Mouse (Mus musculus) ES-E14 (cell line): ENCODE measurements around the gene Sos2. TPM values are rescaled to one million over a fixed set of nuclear protein-coding genes. Genes with fewer than 3 reads are reported as not detected.
"Not testable (repeated sequence)": the region's sequence is repeated elsewhere in the genome, so short reads cannot be mapped to it uniquely, and the experiment has no call there.

Experiments
- DNase-seq: peaks from one replicate; pipeline ENCODE4 v3.0.0-alpha.2; 2013; ENCODE audit warnings: low read depth, low spot score
- H3K27ac ChIP-seq: 2 replicates; pipeline ENCODE4 v1.5.1; 2012; ENCODE audit warnings: low read depth, mild to moderate bottlenecking, low read length, moderate library complexity, mixed read lengths; ENCODE audit not compliant: poor library complexity, insufficient read depth, severe bottlenecking
- H3K36me3 ChIP-seq: 2 replicates; pipeline ENCODE4 v1.6.1; 2012; ENCODE audit warnings: mild to moderate bottlenecking, low read length, moderate library complexity, mixed read lengths; ENCODE audit not compliant: control insufficient read depth, poor library complexity, insufficient read depth, severe bottlenecking
- H3K4me1 ChIP-seq, 2 experiments: fragments of 150-350 bp in 1 of 2; sonication (generic) in 1 of 2; 2 replicates each; pipeline ENCODE4 v1.6.1; 2012; ENCODE audit warnings: low read length in 2 of 2, mild to moderate bottlenecking in 1 of 2, mixed read lengths in 1 of 2; ENCODE audit not compliant: control insufficient read depth in 2 of 2, insufficient read depth in 2 of 2, poor library complexity in 1 of 2
- H3K4me3 ChIP-seq, 2 experiments: fragments of 150-350 bp in 1 of 2; sonication (generic) in 1 of 2; 2 replicates each; pipeline ENCODE4 v1.5.1; 2012; ENCODE audit warnings: low read length in 2 of 2, low read depth in 1 of 2, mild to moderate bottlenecking in 1 of 2, mixed read lengths in 1 of 2; ENCODE audit not compliant: insufficient read depth in 1 of 2, poor library complexity in 1 of 2, severe bottlenecking in 1 of 2
- H3K9ac ChIP-seq: 2 replicates; pipeline ENCODE4 v1.6.1; 2012; ENCODE audit warnings: low read depth, mild to moderate bottlenecking, low read length, mixed read lengths; ENCODE audit not compliant: poor library complexity, insufficient read depth, severe bottlenecking
- H3K9me3 ChIP-seq: fragments of 150-350 bp; sonication (generic); 2 replicates; pipeline ENCODE4 v1.6.1; 2012; ENCODE audit warnings: low read depth, mild to moderate bottlenecking, low read length; ENCODE audit not compliant: control insufficient read depth, insufficient read depth
- CHD2 ChIP-seq: IDR thresholded peaks from 2 replicates; pipeline ENCODE4 v1.6.1; 2014; ENCODE audit warnings: mild to moderate bottlenecking, low read depth, low read length, inconsistent platforms
- HCFC1 ChIP-seq: IDR thresholded peaks from 2 replicates; pipeline ENCODE4 v1.6.1; 2012; ENCODE audit warnings: low read length, inconsistent platforms, borderline replicate concordance; ENCODE audit not compliant: insufficient read depth
- MAFK ChIP-seq: IDR thresholded peaks from 2 replicates; pipeline ENCODE4 v1.6.1; 2014; ENCODE audit warnings: mild to moderate bottlenecking, low read depth, low read length, inconsistent platforms; ENCODE audit not compliant: insufficient read depth
- ZC3H11A ChIP-seq: IDR thresholded peaks from 2 replicates; pipeline ENCODE4 v1.6.1; 2012; ENCODE audit warnings: low read depth, mild to moderate bottlenecking, inconsistent platforms, low read length, borderline replicate concordance
- ZNF384 ChIP-seq: IDR thresholded peaks from 2 replicates; pipeline ENCODE4 v1.6.1; 2012; ENCODE audit warnings: low read depth, low read length, inconsistent platforms
- in situ Hi-C, 2 experiments: fragments of 600-800 bp; cut with MboI; formaldehyde crosslinking; loops; one replicate each; pipeline ENCODE4 v1.15.1; 2025; ENCODE audit warnings: low sequenced_read_pairs in 2 of 2, inconsistent platforms in 1 of 2; ENCODE audit not compliant: unreplicated experiment in 2 of 2
- total RNA-seq: library from RNA; depleted of rRNA; stranded (reverse); fragments of 300-350 nt; gene quantifications from 2 replicates; pipeline ENCODE4 v1.2.3, GENCODE M21; 2012

The Sos2 gene
- total RNA-seq, 1 experiment = 6.9 TPM

GRCm38 (mm10) chr12:69674176-69674575 is 7.5 kb downstream of the Sos2 start:
- Histone ChIP-seq H3K4me1 (peaks cover 0 to 2% of the 10 kb centered on the region in 2 experiments; a peak in 1 of 4 replicates), H3K9me3 (no peaks in the 10 kb centered on the region), H3K27ac (no peak overlapping the region), H3K4me3 (no peak overlapping the region), H3K9ac (no peak overlapping the region), H3K36me3 (no peaks in the 10 kb centered on the region)
- no peak for DNase-seq
- in situ Hi-C loops = no loop called here
- TF ChIP-seq MAFK = no peak
- TF ChIP-seq ZC3H11A = no peak
- no peak for TF ChIP-seq HCFC1
- no peak for TF ChIP-seq ZNF384
- no peak for TF ChIP-seq CHD2

GRCm38 (mm10) chr12:69666721-69667120 is 14.9 kb downstream of the Sos2 start:
- Histone ChIP-seq H3K4me1 (peaks cover 0 to 5% of the 10 kb centered on the region in 2 experiments; a peak in 1 of 4 replicates), H3K9ac (no peak overlapping the region), H3K36me3 (no peaks in the 10 kb centered on the region), H3K27ac (no peak overlapping the region), H3K9me3 (no peaks in the 10 kb centered on the region), H3K4me3 (no peak overlapping the region)
- TF ChIP-seq MAFK = no peak
- TF ChIP-seq CHD2 = no peak
- no peak for TF ChIP-seq HCFC1
- TF ChIP-seq ZC3H11A = no peak
- TF ChIP-seq ZNF384 = no peak
- DNase-seq = no peak
- in situ Hi-C loops = no loop called here

- Histone ChIP-seq H3K27ac (no peak overlapping the region), H3K9ac (no peak overlapping the region), H3K9me3 (no peaks in the 10 kb centered on the region), H3K36me3 (no peaks in the 10 kb centered on the region), H3K4me1 (no peaks in the 10 kb centered on the region), H3K4me3 (no peak overlapping the region)
- TF ChIP-seq HCFC1 (no peak), ZNF384 (no peak), MAFK (no peak), CHD2 (no peak), ZC3H11A (no peak)
- no peak for DNase-seq
- in situ Hi-C loops = no loop called here
Observed at GRCm38 (mm10) chr12:69661658-69662057, 20.0 kb downstream of the Sos2 start.

- DNase-seq, H3K4me3 ChIP-seq, H3K9ac ChIP-seq, H3K27ac ChIP-seq, H3K9me3 ChIP-seq, H3K4me1 ChIP-seq, in situ Hi-C loops, H3K36me3 ChIP-seq: not testable (repeated sequence)
Observed at GRCm38 (mm10) chr12:69653973-69654372, 27.7 kb downstream of the Sos2 start.

GRCm38 (mm10) chr12:69649511-69649910 is 32.1 kb downstream of the Sos2 start:
- Histone ChIP-seq H3K4me3 (no peak overlapping the region), H3K9me3 (no peaks in the 10 kb centered on the region), H3K36me3 (no peaks in the 10 kb centered on the region), H3K27ac (no peak overlapping the region), H3K9ac (no peak overlapping the region), H3K4me1 (no peaks in the 10 kb centered on the region)
- in situ Hi-C loops = no loop called here
- no peak for DNase-seq
- TF ChIP-seq HCFC1 (no peak), CHD2 (no peak), ZC3H11A (no peak), MAFK (no peak), ZNF384 (no peak)
